Mouse (Mus musculus) spleen, postnatal 10 days (tissue): Measurements from ENCODE around the gene Gm8011.
"Not testable (repeated sequence)": the region's sequence is repeated elsewhere in the genome, so short reads cannot be mapped to it uniquely, and the experiment has no call there.

ENCODE experiments used
- DNase-seq, 2 experiments: peaks; one replicate each; pipeline ENCODE4 v3.0.0; 2021 to 2022; ENCODE audit warnings: low spot score in 2 of 2

Gm8011 gene

GRCm38 (mm10) chr14:42463581-42463980, at the start of gene Gm8011:
TSS of gene Gm8011 (plus strand) at chr14:42463881.
- DNase-seq = not testable (repeated sequence)

GRCm38 (mm10) chr14:42439573-42439972, 24.1 kb upstream of the Gm8011 start, which contains the start of gene Gm8005:
TSS of gene Gm8005 (minus strand) at chr14:42439673.
- DNase-seq = not testable (repeated sequence)

GRCm38 (mm10) chr14:42502249-42502648, 38.6 kb downstream of the Gm8011 start, which contains the start of gene Gm8020:
TSS of gene Gm8020 (minus strand) at chr14:42502349.
- not testable (repeated sequence) for DNase-seq
